Mouse (Mus musculus) embryo, embryonic 11.5 days (tissue): ENCODE measurements at regions not wholly inside any gene's neighbourhood (a gene's known extent, or its start where the extent isn't known, plus 50 kb on each side); places are given as distances from the start of the nearest gene placed in this dataset.
A peak's percentile ranks its signal among the peaks of the same experiment; 100 is the strongest.

Experiments
- DNase-seq: peaks from one replicate; pipeline ENCODE4 v3.0.0-alpha.2; 2012; ENCODE audit warnings: low read depth, low spot score

GRCm38 (mm10) chr11:45241671-45242070 is 610.2 kb upstream of the Clint1 start:
- DNase-seq, result no peak

- no peak for DNase-seq
These were observed 607.1 kb upstream of the Clint1 start for GRCm38 (mm10) chr11:45244796-45245195.

GRCm38 (mm10) chr11:45256019-45256418 is 595.8 kb upstream of the Clint1 start:
- DNase-seq, result no peak

GRCm38 (mm10) chr11:45262198-45262597 is 589.7 kb upstream of the Clint1 start:
- no peak for DNase-seq

- no peak for DNase-seq
These were observed 587.9 kb upstream of the Clint1 start for GRCm38 (mm10) chr11:45264001-45264400.

GRCm38 (mm10) chr11:45265171-45265988 is 586.5 kb upstream of the Clint1 start:
- no peak for DNase-seq

- no peak for DNase-seq
These were observed 585.9 kb upstream of the Clint1 start for GRCm38 (mm10) chr11:45265989-45266302.

- DNase-seq, result no peak
These were observed 582.6 kb upstream of the Clint1 start for GRCm38 (mm10) chr11:45269215-45269614.

GRCm38 (mm10) chr11:45271206-45271605 is 580.6 kb upstream of the Clint1 start:
- DNase-seq, result no peak

GRCm38 (mm10) chr11:45274446-45275119 is 577.3 kb upstream of the Clint1 start:
- no peak for DNase-seq

GRCm38 (mm10) chr11:45275170-45275569 is 576.7 kb upstream of the Clint1 start:
- no peak for DNase-seq

- no peak for DNase-seq
These were observed 555.1 kb upstream of the Clint1 start for GRCm38 (mm10) chr11:45296772-45297171.

GRCm38 (mm10) chr11:45311934-45312333 is 539.9 kb upstream of the Clint1 start:
- no peak for DNase-seq

GRCm38 (mm10) chr11:45323766-45324165 is 528.1 kb upstream of the Clint1 start:
- DNase-seq, result no peak

GRCm38 (mm10) chr11:45330319-45330718 is 521.5 kb upstream of the Clint1 start:
- no peak for DNase-seq

GRCm38 (mm10) chr11:45333756-45334155 is 518.1 kb upstream of the Clint1 start:
- no peak for DNase-seq

GRCm38 (mm10) chr11:45349331-45349730 is 502.5 kb upstream of the Clint1 start:
- no peak for DNase-seq

GRCm38 (mm10) chr11:45365343-45365742 is 486.5 kb upstream of the Clint1 start:
- DNase-seq, result no peak

- DNase-seq, result peak; percentile 37
These were observed 462.4 kb upstream of the Clint1 start for GRCm38 (mm10) chr11:45389243-45390146.

- DNase-seq, result no peak
These were observed 455.8 kb upstream of the Clint1 start for GRCm38 (mm10) chr11:45396009-45396408.

GRCm38 (mm10) chr11:45398188-45398587 is 453.7 kb upstream of the Clint1 start:
- no peak for DNase-seq

- DNase-seq, result no peak
These were observed 447.3 kb upstream of the Clint1 start for GRCm38 (mm10) chr11:45404377-45405029.
